Mouse (Mus musculus) heart, postnatal 0 days (tissue): ENCODE data around the gene Blcap.

Experiments
- CTCF ChIP-seq: IDR thresholded peaks from 2 replicates; pipeline ENCODE4 v1.5.1; 2016; ENCODE audit warnings: antibody characterized with exemption, control low read depth, low read depth
- EP300 ChIP-seq: IDR thresholded peaks from 2 replicates; pipeline ENCODE4 v1.6.1; 2016; ENCODE audit warnings: antibody characterized with exemption, low read depth

DNA sequence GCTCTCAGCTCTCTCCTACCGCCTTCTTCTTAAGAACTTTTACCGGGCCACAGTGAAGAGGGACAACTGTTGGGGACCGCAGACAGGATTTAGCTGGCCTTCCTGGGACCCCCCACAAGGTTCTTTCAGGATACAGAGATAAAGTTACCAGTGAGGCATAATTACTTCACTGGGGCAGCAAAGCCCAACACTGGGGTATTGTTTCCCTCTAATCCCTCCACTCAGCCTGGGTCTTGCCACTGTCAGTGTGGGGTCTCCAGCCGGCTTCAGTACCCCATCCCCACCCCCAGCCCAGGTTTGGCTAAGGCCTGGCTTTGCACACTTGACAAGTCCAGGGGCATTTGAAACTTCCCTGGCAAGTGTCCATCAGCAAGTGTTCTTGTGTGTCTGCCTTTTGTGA lies 56.7 kb downstream of the Blcap start:
- TF ChIP-seq CTCF = no peak
- no peak for TF ChIP-seq EP300
